Mouse (Mus musculus) bone marrow macrophage, adult 2 months (primary cell): ENCODE measurements around the gene Cbx7.

Source experiments
- CTCF ChIP-seq: IDR thresholded peaks from 2 replicates; pipeline ENCODE4 v1.5.1; 2012; ENCODE audit warnings: low read depth, mild to moderate bottlenecking, low read length, moderate library complexity
- POLR2A ChIP-seq: IDR thresholded peaks from 2 replicates; pipeline ENCODE4 v1.6.1; 2012; ENCODE audit warnings: mild to moderate bottlenecking, low read depth, low read length, borderline replicate concordance

- TF ChIP-seq CTCF: no peak
- TF ChIP-seq POLR2A: no peak
Measured at GRCm38 (mm10) chr15:79894343-79894742, 76.6 kb downstream of the Cbx7 start.
